Mouse (Mus musculus) limb, embryonic 10.5 days (tissue): ENCODE data around the gene Foxn2. TPM values are rescaled to one million over a fixed set of nuclear protein-coding genes. Genes with fewer than 3 reads are reported as not detected.

Experiments
- DNase-seq: peaks from one replicate; pipeline ENCODE4 v3.0.0-alpha.2; 2017; ENCODE audit warnings: low spot score
- H3K27ac ChIP-seq: fragments of 300-500 bp; sonication (generic); 2 replicates; pipeline ENCODE4 v1.5.1; 2016; ENCODE audit warnings: mild to moderate bottlenecking
- H3K27me3 ChIP-seq: fragments of 300-500 bp; sonication (generic); 2 replicates; pipeline ENCODE4 v1.6.1; 2016; ENCODE audit warnings: low read depth, mild to moderate bottlenecking; ENCODE audit not compliant: poor library complexity, severe bottlenecking
- H3K36me3 ChIP-seq: fragments of 300-500 bp; sonication (generic); 2 replicates; pipeline ENCODE4 v1.6.1; 2016; ENCODE audit warnings: mild to moderate bottlenecking, moderate library complexity
- H3K4me1 ChIP-seq: fragments of 300-500 bp; sonication (generic); 2 replicates; pipeline ENCODE4 v1.6.1; 2016
- H3K4me3 ChIP-seq: fragments of 300-500 bp; sonication (generic); 2 replicates; pipeline ENCODE4 v1.5.1; 2016; ENCODE audit warnings: mild to moderate bottlenecking, moderate library complexity
- H3K9me3 ChIP-seq: fragments of 300-500 bp; sonication (generic); replicated peaks from 2 replicates; pipeline ENCODE4 v1.6.1; 2016; ENCODE audit warnings: mild to moderate bottlenecking
- WGBS: fragments of 180-500 bp; shearing (Covaris S2); methylation state at CpG from one replicate; pipeline ENCODE4 v1.1.7; 2016; 5-methylcytosine and 5-hydroxymethylcytosine counted together
- polyA plus RNA-seq: library from polyadenylated mRNA; unstranded; fragments of >200 nt; fragmentation: Nextera tagmentation; extraction: Ambion mirVana; gene quantifications from 2 replicates; pipeline ENCODE4 v1.2.1, GENCODE M21; 2016

Gene Foxn2
- polyA plus RNA-seq, 1 experiment from 2014 or later: 14.3 TPM

- whole genome bisulfite sequencing: 85% methylated on average over 10 of the region's 10 CpGs
- Histone ChIP-seq H3K9me3 (no peaks in the 10 kb centered on the region), H3K36me3 (no peaks in the 10 kb centered on the region), H3K27me3 (no peaks in the 10 kb centered on the region), H3K27ac (no peak overlapping the region), H3K4me3 (no peak overlapping the region), H3K4me1 (peaks cover 26% of the 10 kb centered on the region)
- DNase-seq: peak; percentile 26
These were observed 66.9 kb downstream of the Foxn2 start for GRCm38 (mm10) chr17:88507376-88507775.

GRCm38 (mm10) chr17:88508846-88509508, 68.5 kb downstream of the Foxn2 start:
- Histone ChIP-seq H3K27me3 (no peaks in the 10 kb centered on the region), H3K27ac (peak overlapping the region; percentile 3; the same call in 1 of the 2 replicates), H3K4me1 (peaks cover 26% of the 10 kb centered on the region), H3K36me3 (no peaks in the 10 kb centered on the region), H3K9me3 (no peaks in the 10 kb centered on the region), H3K4me3 (no peak overlapping the region)
- DNase-seq: peak; percentile 31
- 28% methylated on average over 12 of the region's 12 CpGs for WGBS

- no peak overlapping the region for H3K27ac ChIP-seq
- H3K36me3 ChIP-seq: no peaks in the 10 kb centered on the region
- WGBS: 83% methylated on average over 3 of the region's 3 CpGs
- H3K27me3 ChIP-seq: no peaks in the 10 kb centered on the region
- H3K4me3 ChIP-seq: no peak overlapping the region
- peaks cover 25% of the 10 kb centered on the region for H3K4me1 ChIP-seq
- no peaks in the 10 kb centered on the region for H3K9me3 ChIP-seq
- no peak for DNase-seq
These were observed 69.5 kb downstream of the Foxn2 start for GRCm38 (mm10) chr17:88509999-88510398.

GRCm38 (mm10) chr17:88511095-88511551, 70.6 kb downstream of the Foxn2 start:
- peak overlapping the region; percentile 70 for H3K27ac ChIP-seq
- WGBS: 15% methylated on average over 10 of the region's 10 CpGs

GRCm38 (mm10) chr17:88516477-88516876, 76.0 kb downstream of the Foxn2 start:
- no peak for DNase-seq
- 83% methylated on average over 7 of the region's 7 CpGs for WGBS
- Histone ChIP-seq H3K9me3 (no peaks in the 10 kb centered on the region), H3K27me3 (no peaks in the 10 kb centered on the region), H3K27ac (no peak overlapping the region), H3K4me1 (no peaks in the 10 kb centered on the region), H3K4me3 (no peak overlapping the region), H3K36me3 (no peaks in the 10 kb centered on the region)

More at GRCm38 (mm10) chr17:88511095-88511551, 70.6 kb downstream of the Foxn2 start:
- 0 out of 2 replicates have a peak overlapping the region, but pooled peaks have one; percentile 19 for H3K4me3 ChIP-seq
- H3K4me1 ChIP-seq: peaks cover 14% of the 10 kb centered on the region
- no peaks in the 10 kb centered on the region for H3K9me3 ChIP-seq
- no peaks in the 10 kb centered on the region for H3K36me3 ChIP-seq
- no peaks in the 10 kb centered on the region for H3K27me3 ChIP-seq
- peak; percentile 87 for DNase-seq

GRCm38 (mm10) chr17:88527781-88528180, 87.3 kb downstream of the Foxn2 start:
- Histone ChIP-seq H3K27ac (no peak overlapping the region), H3K27me3 (peaks cover 6% of the 10 kb centered on the region; the same call in 1 of the 2 replicates), H3K36me3 (no peaks in the 10 kb centered on the region), H3K9me3 (no peaks in the 10 kb centered on the region), H3K4me3 (no peak overlapping the region), H3K4me1 (peaks cover 5% of the 10 kb centered on the region)
- WGBS: 55% methylated on average over 2 of the region's 2 CpGs
- DNase-seq: no peak

- H3K4me3 ChIP-seq: peak within 1 kb of the TSS; percentile 74
- peak; percentile 99 for DNase-seq
- H3K4me1 ChIP-seq: peaks cover 5% of the 10 kb centered on the region
- 6% methylated on average over 48 of the region's 49 CpGs for WGBS
- H3K9me3 ChIP-seq: no peaks in the 10 kb centered on the region
- peaks cover 6% of the 10 kb centered on the region; the same call in 1 of the 2 replicates for H3K27me3 ChIP-seq
- no peaks in the 10 kb centered on the region for H3K36me3 ChIP-seq
- H3K27ac ChIP-seq: peak within 1 kb of the TSS; percentile 88
These were observed 89.2 kb downstream of the Foxn2 start, which contains the start of gene Ppp1r21 for GRCm38 (mm10) chr17:88529519-88530235. Gene Ppp1r21 (plus strand): TSS chr17:88530118.

GRCm38 (mm10) chr17:88530236-88530619, 89.7 kb downstream of the Foxn2 start:
- Histone ChIP-seq H3K4me1 (peaks cover 10% of the 10 kb centered on the region), H3K9me3 (no peaks in the 10 kb centered on the region), H3K36me3 (no peaks in the 10 kb centered on the region), H3K27me3 (peaks cover under 1% of the 10 kb centered on the region; the same call in 1 of the 2 replicates), H3K27ac (peak overlapping the region; percentile 88), H3K4me3 (peak overlapping the region; percentile 74)
- WGBS: 0% methylated on average over 14 of the region's 14 CpGs
- DNase-seq: no peak

GRCm38 (mm10) chr17:88530667-88531066, 90.2 kb downstream of the Foxn2 start:
- peak overlapping the region; percentile 88 for H3K27ac ChIP-seq
- no peaks in the 10 kb centered on the region for H3K27me3 ChIP-seq
- 13% methylated on average over 11 of the region's 11 CpGs for WGBS

GRCm38 (mm10) chr17:88531176-88531575, 90.7 kb downstream of the Foxn2 start:
- DNase-seq: no peak
- 0 out of 2 replicates have a peak overlapping the region, but pooled peaks have one; percentile 74 for H3K4me3 ChIP-seq
- no peaks in the 10 kb centered on the region for H3K36me3 ChIP-seq
- no peaks in the 10 kb centered on the region for H3K9me3 ChIP-seq
- H3K4me1 ChIP-seq: peaks cover 14% of the 10 kb centered on the region
- H3K27me3 ChIP-seq: no peaks in the 10 kb centered on the region
- no peak overlapping the region for H3K27ac ChIP-seq
- 70% methylated on average over 6 of the region's 6 CpGs for WGBS

More at GRCm38 (mm10) chr17:88530667-88531066, 90.2 kb downstream of the Foxn2 start:
- Histone ChIP-seq H3K4me3 (peak overlapping the region; percentile 74), H3K36me3 (no peaks in the 10 kb centered on the region), H3K9me3 (no peaks in the 10 kb centered on the region), H3K4me1 (peaks cover 14% of the 10 kb centered on the region)
- no peak for DNase-seq

GRCm38 (mm10) chr17:88537842-88538430, 97.4 kb downstream of the Foxn2 start:
- Histone ChIP-seq H3K36me3 (no peaks in the 10 kb centered on the region), H3K9me3 (no peaks in the 10 kb centered on the region), H3K4me3 (no peak overlapping the region), H3K27ac (no peak overlapping the region), H3K4me1 (peaks cover 15% of the 10 kb centered on the region), H3K27me3 (no peaks in the 10 kb centered on the region)
- DNase-seq: no peak
- 87% methylated on average over 8 of the region's 8 CpGs for WGBS
